Mouse (Mus musculus): ENCODE results near the gene Coq2.

Coq2 gene

GRCm38 (mm10) chr5:100658460-100658859, 16.5 kb downstream of the Coq2 start:
- no peak for DNase-seq

DNA sequence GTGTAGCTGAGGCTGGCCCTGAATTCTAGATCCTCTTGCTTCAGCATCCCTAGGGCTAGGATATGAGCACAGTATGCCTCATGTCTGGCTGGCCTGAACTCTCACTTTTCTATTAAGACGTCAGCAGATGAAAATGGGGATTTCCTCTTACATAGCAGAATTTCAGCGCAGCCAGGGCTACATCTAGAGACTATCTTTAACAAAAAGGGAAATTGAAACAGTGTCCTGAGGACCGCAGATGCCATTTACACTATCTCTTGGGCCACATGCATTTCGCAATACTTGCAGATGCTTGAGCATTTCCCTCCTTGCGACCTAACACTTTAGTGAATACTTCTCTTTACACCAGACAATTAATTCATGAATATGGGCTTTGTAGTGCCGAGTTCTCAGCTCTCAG, 18.6 kb downstream of the Coq2 start:
- no peak for DNase-seq

DNA sequence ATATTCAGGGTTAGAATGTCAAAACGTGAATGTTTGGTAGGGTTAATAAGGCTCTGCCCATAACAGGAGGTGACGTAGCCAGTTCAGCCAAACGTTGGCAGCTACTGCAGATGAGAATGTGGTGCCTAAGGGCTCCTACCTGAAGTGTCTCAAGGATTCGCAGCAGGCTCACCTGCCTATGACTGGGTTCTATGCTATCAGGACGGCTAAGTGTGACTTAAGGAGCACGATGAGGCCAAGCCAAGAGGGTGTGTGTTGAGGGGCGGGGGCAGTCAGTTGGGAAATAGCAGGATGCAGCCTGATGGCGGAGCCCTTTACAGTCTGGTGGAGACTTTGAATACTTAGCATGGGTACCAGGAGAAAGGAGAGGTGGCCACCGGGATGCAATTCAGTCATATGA, 22.6 kb downstream of the Coq2 start:
- no peak for DNase-seq

- DNase-seq, result no peak
Measured at GRCm38 (mm10) chr5:100651486-100651885, 23.5 kb downstream of the Coq2 start.

GRCm38 (mm10) chr5:100650969-100651368, 24.0 kb downstream of the Coq2 start:
- DNase-seq, result no peak

GRCm38 (mm10) chr5:100648546-100648945, 26.4 kb downstream of the Coq2 start:
- no peak for DNase-seq

DNA sequence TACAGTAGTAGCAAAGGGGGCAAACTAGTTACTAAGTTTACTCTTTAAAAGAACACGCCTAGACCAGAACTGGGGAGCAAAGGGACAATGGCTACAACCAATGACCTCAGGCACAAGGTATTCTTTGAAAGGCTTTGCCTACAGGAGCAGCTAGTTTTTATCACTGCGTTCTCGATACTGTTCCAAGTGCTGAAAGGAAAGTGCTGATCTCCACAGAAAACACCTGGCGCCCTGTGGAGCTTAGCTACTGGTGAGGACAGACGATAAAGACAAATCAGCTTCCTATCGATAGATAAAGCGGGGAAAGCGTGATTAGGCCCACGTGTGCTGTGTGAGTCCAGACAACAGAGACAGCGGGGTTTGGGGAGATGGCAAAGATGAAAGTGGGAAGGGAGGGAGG, 26.9 kb downstream of the Coq2 start:
- no peak for DNase-seq

DNA sequence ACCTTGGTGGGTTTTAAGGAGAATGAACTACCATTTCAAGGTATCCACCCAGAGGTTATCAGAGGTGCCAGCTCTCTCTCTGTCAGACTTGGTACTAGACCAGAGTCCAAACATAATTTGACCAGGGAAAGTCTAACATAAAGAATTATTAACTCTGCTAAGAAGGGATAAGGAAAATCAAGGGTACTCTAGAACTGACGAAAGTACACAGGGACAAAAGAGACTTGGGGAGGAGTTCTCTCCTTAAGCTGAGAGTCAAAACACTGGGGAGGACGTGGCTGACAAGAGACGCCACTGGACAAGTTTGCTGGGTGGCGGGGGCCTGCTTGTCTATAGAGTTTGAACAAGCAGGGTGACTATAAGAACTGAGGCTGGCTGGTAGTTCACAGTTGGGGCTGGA, 28.4 kb downstream of the Coq2 start:
- no peak for DNase-seq

DNA sequence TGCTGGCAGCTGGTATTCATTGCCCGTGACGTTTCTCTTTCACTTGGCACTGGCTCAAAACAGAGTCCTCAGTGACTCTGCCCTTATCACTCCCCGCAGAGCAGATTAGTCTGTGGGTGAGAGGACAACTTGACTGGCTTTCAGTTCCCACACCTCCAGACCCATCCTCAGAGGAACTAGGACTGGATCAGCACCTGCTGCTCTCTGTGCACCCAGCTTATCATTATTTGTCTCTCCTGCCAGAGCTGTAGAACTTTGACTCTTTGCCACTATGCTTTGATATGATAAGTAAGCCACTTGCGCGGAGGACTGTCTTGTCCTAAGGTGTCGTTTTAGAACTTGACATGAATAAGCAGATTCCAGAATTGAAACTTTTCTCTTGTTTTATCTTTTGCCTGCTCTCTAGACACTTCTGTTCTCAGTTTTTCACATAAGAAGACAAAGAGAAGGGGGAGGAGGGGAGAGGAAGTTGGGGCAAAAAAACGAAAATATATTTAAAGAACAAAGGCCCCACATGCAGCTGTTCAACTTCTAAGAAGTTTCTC, 30.9 kb downstream of the Coq2 start:
- peak in 1 of 2 experiments; percentile 25 for DNase-seq

DNA sequence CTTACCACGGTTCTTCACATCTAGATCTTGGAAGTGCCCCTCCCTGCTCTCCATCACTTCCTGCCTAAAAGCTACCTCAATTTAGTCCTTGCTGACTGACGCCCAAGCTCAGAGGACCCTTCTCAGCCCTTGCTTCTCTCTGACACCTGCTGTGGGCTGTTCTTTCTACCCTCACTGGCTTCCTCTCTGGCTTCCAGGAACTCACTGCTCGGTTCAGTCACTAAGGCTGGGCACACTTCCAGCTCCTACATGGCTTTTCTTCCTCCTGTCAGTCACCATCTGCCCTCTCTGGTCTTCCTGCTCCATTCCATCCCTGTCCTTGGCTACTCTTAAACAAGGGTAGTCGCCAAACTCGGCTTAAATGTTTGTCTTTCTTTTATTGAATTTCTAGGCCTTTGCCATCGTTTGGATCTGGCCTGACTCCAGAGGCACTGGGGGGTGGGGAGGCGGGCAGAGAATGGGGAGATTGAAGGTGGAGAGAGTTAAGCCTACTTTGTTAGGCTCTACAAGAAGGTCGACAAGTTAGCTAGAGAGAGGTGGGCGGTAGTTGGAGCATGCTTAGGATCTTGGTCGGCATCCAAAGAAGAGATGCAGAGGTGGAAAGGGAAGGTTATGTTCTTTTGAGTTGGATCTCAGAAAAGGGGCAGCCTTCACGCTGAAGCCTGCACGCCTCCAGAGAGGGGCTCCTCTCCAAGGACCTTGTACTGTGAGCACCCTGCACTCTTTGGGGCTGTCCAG, 31.5 kb downstream of the Coq2 start:
- DNase-seq, result peak in 1 of 2 experiments; percentile 44

DNA sequence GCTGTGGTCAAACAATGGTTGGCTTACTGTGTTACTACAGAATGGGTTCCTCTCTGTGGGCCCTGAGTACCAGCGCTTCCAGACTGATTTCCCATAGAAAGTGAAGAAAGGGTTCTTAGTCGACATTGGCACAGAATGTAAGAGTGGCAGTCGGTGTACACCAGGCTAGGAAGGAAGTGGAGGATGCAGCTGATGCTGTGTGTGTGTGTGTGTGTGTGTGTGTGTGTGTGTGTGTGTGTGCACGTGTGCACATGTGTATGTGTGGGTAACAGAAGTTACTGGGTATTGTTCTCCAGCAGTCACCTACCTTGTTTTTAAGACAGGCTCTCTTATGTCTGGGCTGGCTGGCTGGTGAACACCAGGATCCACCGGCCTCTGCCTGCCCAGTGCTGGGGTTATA, 32.6 kb downstream of the Coq2 start:
- DNase-seq, result no peak

DNA sequence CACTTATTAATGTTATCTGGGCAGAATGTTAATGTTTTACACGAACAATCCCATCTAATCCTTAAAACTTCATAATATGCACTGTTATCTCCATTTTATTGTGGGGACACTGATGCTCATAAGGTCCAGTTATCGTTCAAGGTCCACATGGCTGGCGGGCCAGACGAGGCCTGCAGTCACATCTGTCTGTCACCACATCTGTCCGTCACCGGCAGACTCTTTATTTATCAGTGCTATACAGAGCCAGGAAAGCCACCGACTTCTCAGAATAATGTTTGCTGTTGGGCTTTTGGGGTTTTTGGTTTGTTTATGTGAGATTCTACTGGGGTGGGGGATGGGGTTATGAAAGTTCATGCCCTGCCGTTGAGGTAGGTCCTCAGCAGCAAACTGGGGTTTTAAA, 36.5 kb downstream of the Coq2 start:
- no peak for DNase-seq

DNA sequence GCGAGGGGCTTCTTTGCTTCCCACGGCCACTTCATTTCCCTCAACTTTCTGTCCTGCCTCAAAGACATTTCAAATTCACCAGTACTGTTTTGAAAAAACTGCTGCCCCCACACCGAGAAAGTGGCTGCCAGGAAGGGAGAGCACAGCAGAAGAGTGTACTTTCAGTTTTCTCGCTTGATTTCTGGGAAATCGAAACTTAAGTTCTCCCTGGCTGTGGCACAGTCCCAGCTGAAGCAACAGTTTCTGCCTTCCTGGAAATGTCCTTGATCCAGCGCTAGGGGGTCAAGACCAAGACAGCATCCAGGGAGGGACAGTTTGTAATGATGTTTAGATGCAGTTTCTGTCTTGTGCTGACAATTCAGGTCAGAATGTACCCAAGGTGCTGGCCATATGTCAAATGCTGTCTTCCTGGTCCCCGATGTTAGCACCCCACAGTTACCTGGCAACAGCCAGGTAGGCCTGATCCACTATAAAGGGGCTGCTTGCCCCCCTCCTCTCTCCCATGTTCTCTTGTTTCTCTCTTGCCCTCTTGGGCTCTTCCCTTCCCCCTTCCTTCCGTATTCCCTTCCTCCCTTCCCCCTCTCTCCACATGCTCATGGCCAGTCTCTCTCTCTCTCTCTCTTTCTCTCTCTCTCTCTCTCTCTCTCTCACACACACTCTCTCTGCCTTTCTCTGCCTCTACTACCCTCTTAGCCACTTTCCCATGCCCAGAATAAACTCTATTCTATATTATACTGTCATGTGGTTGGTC, 38.0 kb downstream of the Coq2 start:
- peak; percentile 21 to 50 for DNase-seq

DNA sequence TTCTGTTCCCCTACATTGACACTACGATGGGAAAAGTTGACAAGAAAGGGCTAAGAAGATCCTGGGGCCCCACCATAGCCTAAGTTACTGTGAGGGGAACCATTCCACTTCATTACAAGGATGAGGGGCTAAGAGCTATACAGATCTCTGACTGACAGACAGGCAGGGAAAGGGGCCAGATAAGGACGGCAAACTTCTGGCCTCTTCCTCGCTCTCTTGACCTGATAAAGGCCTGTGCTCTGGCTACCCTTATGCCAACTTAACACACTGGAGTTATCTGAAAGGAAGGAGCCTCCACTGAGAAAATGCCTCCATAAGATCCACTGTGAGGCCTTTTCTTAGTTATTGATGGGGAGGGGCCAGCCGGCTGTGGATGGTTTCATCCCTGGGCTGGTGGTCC, 39.0 kb downstream of the Coq2 start:
- no peak for DNase-seq

DNA sequence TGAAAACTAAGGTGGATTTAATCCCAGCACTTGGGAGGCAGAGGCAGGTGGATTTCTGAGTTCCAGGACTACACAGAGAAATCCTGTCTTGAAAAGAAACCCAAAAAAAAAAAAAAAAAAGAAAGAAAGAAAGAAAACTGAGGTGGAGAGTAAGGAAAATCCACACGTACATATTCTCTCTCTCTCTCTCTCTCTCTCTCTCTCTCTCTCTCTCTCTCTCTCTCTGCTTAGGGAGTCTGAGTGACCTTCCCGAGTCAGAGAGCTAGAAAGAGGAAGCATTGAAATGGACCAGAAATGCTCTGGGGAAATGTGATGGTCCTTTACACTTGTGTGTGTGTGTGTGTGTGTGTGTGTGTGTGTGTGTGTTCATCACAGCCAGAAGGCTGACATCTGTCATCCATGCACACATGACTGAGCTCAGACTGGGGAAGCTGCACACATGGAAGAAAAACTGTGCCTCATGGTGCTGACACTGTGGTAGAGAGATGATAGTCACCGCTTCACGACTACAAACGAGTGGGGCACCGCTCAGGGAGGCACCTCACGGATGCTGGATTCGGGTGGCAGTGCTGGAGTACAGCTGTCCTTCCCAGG, 40.0 kb downstream of the Coq2 start:
- no peak for DNase-seq

DNA sequence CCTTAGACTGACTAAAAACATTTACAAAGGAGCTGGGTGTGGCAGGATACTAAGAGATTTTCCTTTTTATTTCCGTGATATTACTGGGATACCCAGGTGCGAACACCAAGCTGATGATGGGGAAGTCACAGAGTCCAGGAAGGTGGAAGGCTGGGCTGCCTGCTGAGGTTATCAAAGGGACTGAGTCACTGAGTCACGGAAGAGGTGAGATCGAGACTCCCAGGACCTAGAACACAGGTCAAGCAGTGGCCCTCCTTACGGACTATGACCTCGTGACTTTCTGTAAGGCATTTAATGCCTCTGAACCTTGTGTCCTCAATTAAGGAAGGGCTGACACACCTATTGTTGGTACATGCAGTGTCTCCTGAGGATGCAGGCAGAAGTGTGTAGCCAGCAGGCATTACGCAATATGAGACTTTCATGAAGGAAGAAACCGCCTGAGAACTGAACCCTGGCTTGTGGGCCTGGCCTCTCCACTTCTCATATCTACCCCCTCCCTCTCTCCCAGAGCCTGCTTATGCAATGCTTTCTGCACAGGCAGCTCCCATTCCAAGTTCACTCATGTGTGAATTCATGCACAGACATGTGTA, 42.3 kb downstream of the Coq2 start:
- DNase-seq, result peak in 1 of 2 experiments; percentile 28

GRCm38 (mm10) chr5:100628807-100629206, 46.1 kb downstream of the Coq2 start:
- DNase-seq, result no peak

- DNase-seq, result no peak
Measured at GRCm38 (mm10) chr5:100626526-100626925, 48.4 kb downstream of the Coq2 start.

DNA sequence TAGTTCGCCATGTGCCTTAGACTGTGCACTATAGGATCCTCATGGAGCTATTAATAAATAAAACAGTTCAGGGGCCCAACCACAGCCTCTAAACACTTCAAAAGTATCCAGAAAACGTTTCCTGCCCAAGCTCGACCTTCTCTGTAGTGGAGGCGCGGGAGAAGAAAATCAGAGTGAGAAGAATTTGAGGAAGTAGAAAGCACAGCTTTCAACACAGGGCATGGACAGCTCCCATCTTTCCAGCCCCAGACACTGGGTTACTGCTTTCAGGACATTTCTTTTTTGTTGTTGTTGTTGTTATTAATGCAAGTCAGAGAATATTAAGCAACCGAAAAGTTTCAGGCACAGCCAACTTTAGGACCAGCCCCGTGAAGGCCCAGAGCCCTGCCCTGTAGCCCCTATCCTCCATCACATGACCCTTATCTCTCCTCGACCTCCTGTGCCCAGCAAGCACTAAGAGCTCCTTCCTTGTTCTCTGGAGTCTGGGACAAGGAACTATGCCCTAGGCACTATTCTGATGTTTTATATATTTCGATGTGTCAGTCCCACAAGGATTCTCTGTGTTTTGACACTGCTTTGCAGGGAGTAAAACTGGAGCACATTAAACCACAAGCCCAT, 50.1 kb downstream of the Coq2 start:
- DNase-seq, result no peak

GRCm38 (mm10) chr5:100622509-100623163, 52.3 kb downstream of the Coq2 start:
- no peak for DNase-seq

- DNase-seq, result no peak
Measured at GRCm38 (mm10) chr5:100621876-100622508, 52.9 kb downstream of the Coq2 start.

DNA sequence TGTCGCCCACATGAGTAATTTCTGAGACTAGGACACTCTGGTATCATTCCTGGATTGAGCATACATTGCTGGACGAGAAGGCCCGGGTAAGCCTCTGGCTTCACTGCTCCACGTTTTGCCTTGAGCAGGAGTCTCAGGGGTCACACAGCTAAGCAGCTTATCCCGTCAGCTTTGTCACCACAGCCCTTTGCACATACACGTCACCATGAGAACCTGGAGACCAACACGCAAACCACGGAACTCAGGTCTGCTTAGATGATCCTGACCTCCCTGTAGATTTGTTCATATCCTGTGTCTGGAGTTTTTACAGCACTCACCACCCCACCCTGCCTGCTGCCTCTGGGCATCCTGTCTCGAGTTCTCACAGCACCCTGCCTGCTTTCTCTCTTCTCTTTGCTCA, 54.0 kb downstream of the Coq2 start:
- DNase-seq, result no peak

Measured in kidney, postnatal 4 days (tissue).